Mouse (Mus musculus) E14TG2a.4 (cell line): ENCODE results near the gene Fam83g.
A peak's percentile ranks its signal among the peaks of the same experiment; 100 is the strongest.

Experiments used
- H3K27me3 ChIP-seq: 2 replicates; pipeline ENCODE4 v1.6.1; 2014; ENCODE audit warnings: low read length, control low read depth; ENCODE audit not compliant: insufficient read depth
- H3K36me3 ChIP-seq: 2 replicates; pipeline ENCODE4 v1.6.1; 2014; ENCODE audit warnings: low read length, control low read depth; ENCODE audit not compliant: insufficient read depth
- H3K4me1 ChIP-seq: replicated peaks from 2 replicates; pipeline ENCODE4 v1.6.1; 2014; ENCODE audit warnings: low read depth, low read length, control low read depth
- H3K4me3 ChIP-seq: replicated peaks from 2 replicates; pipeline ENCODE4 v1.5.1; 2014; ENCODE audit warnings: mild to moderate bottlenecking, low read length
- H3K9me3 ChIP-seq: 2 replicates; pipeline ENCODE4 v1.6.1; 2014; ENCODE audit warnings: low read length, control low read depth
- CTCF ChIP-seq: conservative IDR thresholded peaks from 2 replicates; pipeline ENCODE4 v1.5.1; 2014; ENCODE audit warnings: low read length
- NANOG ChIP-seq: IDR thresholded peaks from 2 replicates; pipeline ENCODE4 v1.6.1; 2014; ENCODE audit warnings: borderline replicate concordance, low read length, mixed read lengths
- POU5F1 ChIP-seq: IDR thresholded peaks from 2 replicates; pipeline ENCODE4 v1.6.1; 2014; ENCODE audit warnings: low read length, borderline replicate concordance

Fam83g gene

DNA sequence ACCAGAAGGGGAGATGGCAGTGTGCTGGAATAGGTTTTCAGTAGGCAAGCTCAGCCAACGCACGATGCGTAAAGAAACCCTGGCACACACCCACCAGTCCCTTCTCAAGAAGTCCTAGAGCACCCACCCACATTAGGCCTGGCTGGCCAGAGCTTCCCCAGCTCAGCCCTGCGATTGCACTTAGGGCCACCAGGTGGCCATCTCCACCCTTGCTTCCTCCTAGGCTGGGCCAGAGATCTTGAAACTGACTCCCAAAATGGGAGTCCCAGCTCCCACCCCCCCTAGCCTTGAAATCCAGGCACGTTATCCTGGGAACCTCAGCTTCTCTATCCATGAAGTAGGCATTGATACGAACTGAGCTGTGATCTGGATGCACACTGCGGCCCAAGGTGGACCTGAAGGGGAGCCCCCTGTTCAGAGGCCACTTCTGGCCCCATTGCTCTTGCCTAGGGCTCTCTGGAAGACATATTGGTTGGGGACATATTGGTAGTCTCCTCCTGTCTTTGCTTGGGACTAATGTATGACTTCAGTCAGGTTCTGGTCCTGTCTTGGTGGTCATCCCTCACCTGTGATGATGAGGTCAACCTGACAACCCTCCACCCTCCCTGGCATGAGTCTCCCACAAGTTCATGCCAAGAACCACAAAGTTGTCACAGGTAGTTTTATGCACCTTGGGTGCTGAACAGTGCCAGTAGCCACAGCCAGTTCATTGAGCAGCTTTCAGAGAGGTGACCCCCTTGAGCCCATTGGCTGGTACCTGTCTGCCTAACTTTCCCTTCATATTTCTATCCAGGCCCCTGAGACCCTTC, 17.7 kb upstream of the Fam83g start:
- no peaks in the 10 kb centered on the region for H3K36me3 ChIP-seq
- no peaks in the 10 kb centered on the region for H3K9me3 ChIP-seq
- H3K4me3 ChIP-seq, result no peak overlapping the region
- peaks cover 55% of the 10 kb centered on the region for H3K27me3 ChIP-seq
- TF ChIP-seq POU5F1 (no peak), CTCF (peak; percentile 64), NANOG (no peak)
- H3K4me1 ChIP-seq, result peaks cover 13% of the 10 kb centered on the region

DNA sequence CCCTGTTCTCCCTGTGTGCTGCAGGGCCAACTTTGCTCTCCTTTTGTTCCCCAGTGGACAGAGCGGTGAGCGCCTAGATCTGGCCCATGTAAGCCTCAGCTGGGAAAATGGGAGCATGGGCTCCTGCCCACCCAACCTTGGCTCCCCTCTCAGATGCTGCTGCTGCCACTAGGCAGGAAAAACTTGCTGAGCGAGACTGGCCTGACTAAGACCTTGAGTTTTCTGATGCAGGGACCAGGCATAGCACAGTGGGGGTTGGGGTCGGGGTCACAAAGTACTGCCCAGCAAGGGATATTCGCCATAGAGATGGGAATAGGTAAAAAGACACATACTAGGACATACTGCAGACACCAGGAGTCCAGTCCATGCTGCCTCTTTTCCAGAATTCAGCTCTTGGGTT, 16.6 kb upstream of the Fam83g start:
- no peaks in the 10 kb centered on the region for H3K36me3 ChIP-seq
- H3K9me3 ChIP-seq, result no peaks in the 10 kb centered on the region
- H3K4me1 ChIP-seq, result peaks cover 20% of the 10 kb centered on the region
- TF ChIP-seq POU5F1 (no peak), CTCF (no peak), NANOG (no peak)
- peaks cover 54% of the 10 kb centered on the region for H3K27me3 ChIP-seq
- H3K4me3 ChIP-seq, result no peak overlapping the region

DNA sequence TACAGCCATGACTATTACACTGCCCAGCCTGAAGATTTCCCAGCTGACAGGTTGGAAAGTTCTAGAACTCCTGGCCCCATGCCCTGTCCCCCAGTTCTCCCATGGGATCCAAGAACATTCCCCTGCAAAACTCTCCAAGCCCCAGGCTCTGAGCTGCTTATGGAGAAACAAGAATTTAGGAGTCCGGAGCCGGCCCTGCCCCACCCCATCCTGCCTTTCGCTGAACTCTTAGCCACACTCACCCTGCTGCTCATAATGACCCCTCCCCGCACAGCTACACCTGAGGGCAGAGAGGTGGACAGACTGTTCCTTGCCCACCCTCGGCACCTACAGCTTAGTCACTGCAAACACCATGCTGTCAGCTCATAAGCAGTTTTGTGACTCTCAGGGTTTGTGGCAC, 16.1 kb upstream of the Fam83g start:
- TF ChIP-seq CTCF, result no peak
- TF ChIP-seq NANOG, result no peak
- TF ChIP-seq POU5F1, result no peak
- H3K9me3 ChIP-seq, result no peaks in the 10 kb centered on the region
- peaks cover 20% of the 10 kb centered on the region for H3K4me1 ChIP-seq

DNA sequence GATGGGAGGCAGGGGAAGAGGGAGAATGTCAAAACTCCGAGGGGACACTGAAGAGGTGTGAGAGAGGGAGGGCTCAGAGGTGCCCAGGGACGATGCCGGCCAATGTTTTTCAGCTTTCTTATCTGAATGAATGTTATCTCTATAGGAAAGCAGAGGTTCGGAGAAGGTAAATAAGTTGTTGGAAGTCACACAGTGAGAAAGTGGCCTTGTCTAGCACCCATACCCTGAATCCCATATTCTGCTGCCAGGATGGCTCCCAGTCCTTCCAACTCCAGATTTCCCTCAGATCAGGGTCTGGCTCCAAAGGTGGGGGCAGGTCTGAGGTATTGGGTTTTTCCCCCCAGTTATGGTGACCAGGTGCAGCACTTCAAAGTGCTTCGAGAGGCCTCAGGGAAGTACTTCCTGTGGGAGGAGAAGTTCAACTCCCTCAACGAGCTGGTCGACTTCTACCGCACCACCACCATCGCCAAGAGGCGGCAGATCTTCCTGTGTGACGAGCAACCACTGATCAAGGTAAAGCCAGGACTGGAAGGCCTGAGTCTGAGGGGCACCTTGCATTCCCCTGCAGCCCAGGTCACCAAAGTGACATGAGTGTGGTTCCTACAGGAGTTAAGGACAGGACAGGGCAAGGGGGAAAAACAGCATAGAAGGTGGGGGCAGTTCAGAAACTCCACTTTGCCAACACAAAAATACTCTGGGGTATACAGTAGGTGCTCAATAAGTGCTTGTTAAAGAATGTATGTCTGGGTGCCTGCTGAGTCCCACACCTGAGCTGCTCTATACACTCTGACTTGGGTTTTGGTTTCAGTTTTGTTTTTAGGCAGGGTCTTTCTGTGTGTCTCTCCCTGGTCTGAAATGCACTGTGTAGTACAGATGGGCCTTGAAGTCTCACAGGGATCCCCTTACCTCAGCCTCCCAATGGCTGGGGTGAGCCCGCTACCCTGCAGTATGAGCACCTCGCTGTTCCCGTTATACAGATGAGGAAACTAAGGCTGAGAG, 14.1 kb upstream of the Fam83g start:
- TF ChIP-seq POU5F1, result no peak
- H3K9me3 ChIP-seq, result no peaks in the 10 kb centered on the region
- H3K4me1 ChIP-seq, result peaks cover 32% of the 10 kb centered on the region
- no peak overlapping the region for H3K4me3 ChIP-seq
- peaks cover 69% of the 10 kb centered on the region for H3K27me3 ChIP-seq
- no peaks in the 10 kb centered on the region for H3K36me3 ChIP-seq

More for the DNA sequence above, 16.1 kb upstream of the Fam83g start:
- no peaks in the 10 kb centered on the region for H3K36me3 ChIP-seq
- H3K4me3 ChIP-seq, result no peak overlapping the region
- H3K27me3 ChIP-seq, result peaks cover 55% of the 10 kb centered on the region

DNA sequence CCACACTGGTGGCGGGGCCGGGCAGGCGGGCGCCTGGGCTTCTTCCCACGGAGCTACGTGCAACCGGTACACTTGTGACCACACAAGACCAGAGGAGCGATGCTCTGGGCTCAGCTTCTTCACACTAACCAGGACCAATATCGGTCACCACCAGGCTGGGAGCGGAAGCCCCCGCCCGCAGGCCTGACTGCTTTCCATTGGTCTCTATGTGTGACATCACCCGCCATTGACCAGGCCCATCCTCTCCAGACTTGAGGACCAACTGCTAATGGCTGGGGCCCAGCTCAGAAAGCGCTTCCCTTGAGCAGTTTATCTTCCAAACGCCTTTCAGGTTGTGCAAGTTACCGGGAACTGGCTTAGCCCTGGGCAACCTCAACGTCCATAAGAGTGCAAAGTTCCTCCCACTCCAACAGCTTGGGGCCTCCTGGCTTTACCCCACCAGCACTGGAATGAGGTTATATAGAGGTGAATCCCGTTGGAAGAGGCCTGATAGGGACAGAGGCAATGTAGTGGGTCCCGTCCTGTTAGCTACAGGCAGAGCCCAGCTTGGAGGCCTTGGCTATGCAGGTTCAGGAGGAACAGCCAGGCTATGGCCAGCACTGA, 12.0 kb upstream of the Fam83g start:
- Histone ChIP-seq H3K9me3 (no peaks in the 10 kb centered on the region), H3K4me3 (peak overlapping the region; percentile 74), H3K4me1 (peaks cover 51% of the 10 kb centered on the region), H3K27me3 (peaks cover 86% of the 10 kb centered on the region), H3K36me3 (no peaks in the 10 kb centered on the region)
- TF ChIP-seq CTCF (no peak), POU5F1 (no peak)

DNA sequence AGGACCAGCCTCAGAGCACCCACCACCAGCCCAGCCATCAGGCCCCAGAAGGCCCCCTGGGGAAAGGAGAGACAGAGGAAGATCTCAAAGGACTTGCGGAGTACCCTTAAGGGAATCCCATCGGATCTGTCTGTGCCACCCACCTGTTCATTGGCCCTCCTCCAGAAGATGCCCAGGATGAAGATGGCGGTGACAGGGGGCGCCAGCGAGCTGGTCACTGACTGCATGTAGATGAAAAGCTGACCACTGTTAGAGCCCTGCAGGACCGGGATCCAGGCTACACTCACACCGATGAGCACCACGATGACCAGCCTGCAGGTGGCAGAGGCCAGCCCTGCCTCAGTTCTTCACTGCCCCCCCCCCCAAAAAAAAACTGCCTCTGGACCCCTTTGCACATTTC, 10.2 kb upstream of the Fam83g start:
- Histone ChIP-seq H3K9me3 (no peaks in the 10 kb centered on the region), H3K4me1 (peaks cover 43% of the 10 kb centered on the region), H3K36me3 (no peaks in the 10 kb centered on the region), H3K4me3 (no peak overlapping the region; the same call in 1 of the 2 replicates), H3K27me3 (peaks cover 74% of the 10 kb centered on the region)
- TF ChIP-seq NANOG (no peak), POU5F1 (no peak), CTCF (peak; percentile 16)

DNA sequence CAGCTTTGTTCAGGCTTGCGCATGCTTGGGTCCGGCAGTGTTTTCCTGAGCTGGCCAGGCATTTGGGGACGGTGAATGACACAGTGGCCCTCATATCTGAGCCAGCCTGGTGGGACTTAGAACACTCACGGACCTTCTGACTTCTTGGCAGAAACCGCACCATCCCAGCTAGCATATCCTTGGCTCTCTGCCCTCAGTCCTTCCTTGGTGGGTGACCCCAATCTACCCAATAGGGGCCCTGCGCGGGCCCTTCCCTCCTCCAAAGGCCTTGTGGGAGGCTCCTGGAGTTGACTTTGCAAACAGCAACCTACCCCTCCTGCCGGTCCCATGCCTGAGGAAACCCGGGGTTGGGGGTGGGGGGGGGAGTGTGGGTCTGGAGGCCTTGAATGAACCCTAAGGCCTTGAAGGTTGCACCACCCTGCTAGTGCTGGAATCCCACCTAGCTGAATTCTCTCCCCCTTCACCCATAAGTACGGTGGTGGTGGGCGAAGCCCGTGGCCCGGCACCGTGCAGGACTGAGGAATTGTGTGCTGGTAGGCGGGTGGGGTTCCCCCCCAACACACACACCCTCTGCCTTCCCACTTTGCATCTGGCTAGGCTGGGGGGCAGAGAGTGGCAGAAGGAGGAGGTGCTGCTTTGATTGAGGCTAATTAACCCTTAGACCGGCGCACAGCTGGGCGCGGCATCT, 9.6 kb upstream of the Fam83g start:
- Histone ChIP-seq H3K36me3 (no peaks in the 10 kb centered on the region), H3K9me3 (no peaks in the 10 kb centered on the region), H3K27me3 (peaks cover 72% of the 10 kb centered on the region), H3K4me3 (peak overlapping the region; percentile 46; the same call in 1 of the 2 replicates), H3K4me1 (peaks cover 43% of the 10 kb centered on the region)
- TF ChIP-seq CTCF (no peak), NANOG (no peak), POU5F1 (no peak)

DNA sequence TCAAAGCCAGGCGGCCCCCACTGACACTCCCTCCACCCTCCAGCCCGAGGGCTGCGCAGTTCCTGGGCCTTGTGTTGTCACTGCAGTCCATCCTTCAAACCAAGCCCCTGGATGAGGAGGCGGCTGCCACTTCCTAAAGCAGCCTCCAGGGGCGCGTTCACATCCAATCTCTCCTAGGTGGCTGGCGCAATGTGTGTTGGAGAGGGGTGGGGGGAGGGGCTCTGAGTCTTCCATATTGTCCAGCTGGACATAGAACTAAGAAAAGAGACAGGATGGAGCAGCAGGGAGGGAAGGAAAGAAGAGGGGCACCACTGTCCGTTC, 9.1 kb upstream of the Fam83g start:
- TF ChIP-seq CTCF (peak; percentile 71), POU5F1 (no peak)
- H3K9me3 ChIP-seq, result no peaks in the 10 kb centered on the region
- no peaks in the 10 kb centered on the region for H3K36me3 ChIP-seq
- H3K4me1 ChIP-seq, result peaks cover 43% of the 10 kb centered on the region
- peak overlapping the region; percentile 46; the same call in 1 of the 2 replicates for H3K4me3 ChIP-seq
- peaks cover 72% of the 10 kb centered on the region for H3K27me3 ChIP-seq
